Mouse (Mus musculus): Measurements from ENCODE around the gene Slc25a51.

GRCm38 (mm10) chr4:45392099-45392498, 16.5 kb downstream of the Slc25a51 start:
- TF ChIP-seq USF1 (IDR thresholded peaks at IDR 0.05; ENCODE audit: low read depth), result no peak
- no peak for TF ChIP-seq TCF12 (IDR thresholded peaks at IDR 0.05; ENCODE audit: insufficient read depth, poor library complexity, severe bottlenecking)
- TF ChIP-seq MYOG (IDR thresholded peaks at IDR 0.05; ENCODE audit: control insufficient read depth in 1 of 3, insufficient read depth in 1 of 3, insufficient read length in 2 of 3, low read depth in 2 of 3), result no peak
- TF ChIP-seq REST (IDR thresholded peaks at IDR 0.05; ENCODE audit: insufficient read depth, insufficient read length), result no peak
- TF ChIP-seq POLR2A (IDR thresholded peaks at IDR 0.05; ENCODE audit: insufficient read length, low read depth), result no peak
- no peak for TF ChIP-seq MAX (IDR thresholded peaks at IDR 0.05; ENCODE audit: low read depth)
- no peak for TF ChIP-seq SRF (IDR thresholded peaks at IDR 0.05; ENCODE audit: control insufficient read depth, insufficient read length, low read depth)
- no peak for TF ChIP-seq POLR2AphosphoS2 (IDR thresholded peaks at IDR 0.05; ENCODE audit: insufficient read length, low read depth)
- TF ChIP-seq E2F4 (IDR thresholded peaks at IDR 0.05; ENCODE audit: insufficient read depth), result no peak
- TF ChIP-seq TCF3 (IDR thresholded peaks at IDR 0.05; ENCODE audit: insufficient read length, low read depth), result no peak
- TF ChIP-seq CEBPB (IDR thresholded peaks at IDR 0.05; ENCODE audit: insufficient read depth, poor library complexity, severe bottlenecking), result no peak
